Mouse (Mus musculus) lung, adult 2 months (tissue): Measurements from ENCODE around the gene Msantd1. TPM values are rescaled to one million over a fixed set of nuclear protein-coding genes. Genes with fewer than 3 reads are reported as not detected.

Source experiments
- DNase-seq: peaks from one replicate; pipeline ENCODE4 v3.0.0; 2022
- H3K4me1 ChIP-seq: fragments of 200-500 bp; 2 replicates; pipeline ENCODE4 v1.6.1; 2011; ENCODE audit warnings: low read length; ENCODE audit not compliant: control insufficient read depth, insufficient read depth
- H3K4me3 ChIP-seq: fragments of 200-500 bp; replicated peaks from 2 replicates; pipeline ENCODE3; 2011; ENCODE audit warnings: low read depth, mild to moderate bottlenecking, control low read depth, low read length; ENCODE audit errors: extremely low read depth
- CTCF ChIP-seq: fragments of 200-500 bp; IDR thresholded peaks from 2 replicates; pipeline ENCODE4 v1.5.1; 2011; ENCODE audit warnings: mild to moderate bottlenecking, low read length, control low read depth; ENCODE audit not compliant: insufficient read depth
- POLR2A ChIP-seq: fragments of 200-500 bp; IDR thresholded peaks from 2 replicates; pipeline ENCODE4 v1.6.1; 2011; ENCODE audit warnings: low read depth, mild to moderate bottlenecking, control low read depth, low read length, borderline replicate concordance; ENCODE audit errors: extremely low read depth
- WGBS: fragments of 180-500 bp; shearing (Covaris S2); methylation state at CpG from one replicate; pipeline ENCODE4 v1.1.7; 2018; 5-methylcytosine and 5-hydroxymethylcytosine counted together
- polyA plus RNA-seq: library from polyadenylated mRNA; depleted of rRNA; stranded (reverse); fragments of >200 nt; gene quantifications from 2 replicates; pipeline ENCODE4 v1.2.3, GENCODE M21; 2012

The Msantd1 gene
- polyA plus RNA-seq, 1 experiment = 3.1 TPM

DNA sequence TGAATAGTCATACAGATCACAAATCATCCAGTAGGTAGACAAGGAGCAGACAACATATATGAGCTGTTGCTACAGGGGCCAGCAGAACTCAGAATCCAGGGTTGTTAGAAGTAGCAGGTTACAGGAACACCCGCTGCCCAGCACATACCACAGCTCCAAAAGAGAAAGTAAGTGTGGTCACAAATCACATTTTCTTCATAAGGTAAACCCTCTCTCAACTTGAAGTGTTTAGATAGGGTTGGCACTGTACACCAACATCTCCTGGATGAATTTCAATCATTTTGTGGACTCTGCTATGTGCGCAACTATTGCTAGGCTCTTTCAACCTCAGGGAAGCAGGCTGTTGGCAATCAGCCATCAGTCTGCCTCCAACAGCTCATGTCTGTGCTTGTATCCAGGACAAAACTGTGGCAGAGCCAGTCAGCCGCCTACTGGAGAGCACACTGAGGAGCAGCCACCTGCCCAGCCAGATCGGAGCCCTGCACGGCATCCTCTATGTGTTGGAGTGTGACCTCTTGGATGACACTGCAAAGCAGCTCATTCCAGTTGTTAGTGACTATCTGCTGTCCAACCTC, 4.9 kb upstream of the Msantd1 start:
- peak; percentile 76 for DNase-seq
- Histone ChIP-seq H3K4me1 (no peaks in the 10 kb centered on the region; the same call in none of the 2 replicates), H3K4me3 (no peak overlapping the region)
- 59% methylated on average over 5 of the region's 5 CpGs for WGBS
- TF ChIP-seq POLR2A = no peak
- peak; percentile 19; the same call in 1 of the 2 replicates for TF ChIP-seq CTCF

- peaks cover 3% of the 10 kb centered on the region for H3K4me1 ChIP-seq
- DNase-seq = no peak
- H3K4me3 ChIP-seq = no peak overlapping the region
- no peak for TF ChIP-seq CTCF
- TF ChIP-seq POLR2A = no peak
Measured at GRCm38 (mm10) chr5:34904412-34904811, 3.4 kb upstream of the Msantd1 start.

GRCm38 (mm10) chr5:34907230-34907629, 582 bp upstream of the Msantd1 start:
- Histone ChIP-seq H3K4me1 (peaks cover 6% of the 10 kb centered on the region; the same call in 1 of the 2 replicates), H3K4me3 (no peak overlapping the region)
- TF ChIP-seq CTCF (no peak), POLR2A (no peak)
- DNase-seq = no peak
- 87% methylated on average over 4 of the region's 4 CpGs for whole genome bisulfite sequencing

- DNase-seq = peak; percentile 46
- H3K4me1 ChIP-seq = peaks cover 6% of the 10 kb centered on the region; the same call in 1 of the 2 replicates
- 60% methylated on average over 9 of the region's 9 CpGs for WGBS
- no peak for TF ChIP-seq CTCF
- TF ChIP-seq POLR2A = no peak
- no peak overlapping the region for H3K4me3 ChIP-seq
Measured at GRCm38 (mm10) chr5:34908726-34909633, 1.2 kb downstream of the Msantd1 start.

GRCm38 (mm10) chr5:34909634-34910503, 2.1 kb downstream of the Msantd1 start:
- WGBS = 68% methylated on average over 1 of the region's 1 CpGs
- TF ChIP-seq POLR2A = no peak
- TF ChIP-seq CTCF = no peak
- H3K4me1 ChIP-seq = peaks cover 6% of the 10 kb centered on the region; the same call in 1 of the 2 replicates
- DNase-seq = no peak
- no peak overlapping the region for H3K4me3 ChIP-seq

DNA sequence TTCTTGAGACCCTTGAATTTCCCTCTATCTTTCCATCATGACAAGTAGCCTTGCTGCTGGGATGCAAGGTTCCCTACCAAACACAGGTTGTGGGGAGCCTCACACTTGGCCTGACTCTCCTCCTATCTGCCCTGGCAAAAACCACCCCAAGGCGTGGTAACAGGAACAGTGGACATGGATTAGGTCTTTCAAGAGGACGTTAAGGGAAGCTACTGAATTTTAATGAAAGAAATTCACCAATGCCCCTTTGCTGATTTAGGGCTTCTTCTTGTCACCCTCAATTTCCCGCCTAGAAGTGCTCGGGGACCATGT, 2.6 kb downstream of the Msantd1 start:
- no peak for DNase-seq
- Histone ChIP-seq H3K4me3 (no peak overlapping the region), H3K4me1 (peaks cover 6% of the 10 kb centered on the region; the same call in 1 of the 2 replicates)
- TF ChIP-seq CTCF = no peak
- TF ChIP-seq POLR2A = no peak
- 88% methylated on average over 4 of the region's 4 CpGs for WGBS

- Histone ChIP-seq H3K4me1 (peaks cover 5% of the 10 kb centered on the region), H3K4me3 (no peak overlapping the region)
- TF ChIP-seq CTCF = peak; percentile 97
- TF ChIP-seq POLR2A = no peak
- peak; percentile 71 for DNase-seq
- WGBS = 0% methylated on average over 1 of the region's 1 CpGs
Measured at GRCm38 (mm10) chr5:34915801-34916200, 8.0 kb downstream of the Msantd1 start.

GRCm38 (mm10) chr5:34917234-34917655, 9.4 kb downstream of the Msantd1 start:
- TF ChIP-seq POLR2A (no peak), CTCF (no peak)
- Histone ChIP-seq H3K4me1 (peaks cover 5% of the 10 kb centered on the region), H3K4me3 (no peak overlapping the region)
- 77% methylated on average over 10 of the region's 10 CpGs for WGBS
- no peak for DNase-seq

- WGBS = 86% methylated on average over 3 of the region's 3 CpGs
- Histone ChIP-seq H3K4me1 (peaks cover 5% of the 10 kb centered on the region), H3K4me3 (no peak overlapping the region)
- no peak for DNase-seq
- TF ChIP-seq CTCF (no peak), POLR2A (no peak)
Measured at GRCm38 (mm10) chr5:34918785-34919184, 11.0 kb downstream of the Msantd1 start.
